ENCODE assay signal across 1 mouse cellular context in genomic region chr11:5877421-5877820, GRCm38 (mm10).
TF ChIP-seq lines count a peak whose summit lies in the region.

No protein-coding gene starts in this region.

TF ChIP-seq in CH12.LX, 34 proteins besides CTCF, POLR2A, EP300 and RAD21 (continued from another document):
- TF ChIP-seq ZKSCAN1 (IDR thresholded peaks at IDR 0.05; ENCODE audit: borderline replicate concordance, low read depth, low read length): no peak
- TF ChIP-seq GABPA (IDR thresholded peaks at IDR 0.05; ENCODE audit: insufficient replicate concordance, low read depth, low read length): no peak
- TF ChIP-seq ZMIZ1 (IDR thresholded peaks at IDR 0.05; ENCODE audit: low read depth, low read length): no peak
